Mouse (Mus musculus): ENCODE measurements around the gene Sf3b2. TPM values are rescaled to one million over a fixed set of nuclear protein-coding genes. Genes with fewer than 3 reads are reported as not detected.
"Not testable (repeated sequence)": the region's sequence is repeated elsewhere in the genome, so short reads cannot be mapped to it uniquely, and the experiment has no call there.

Sf3b2 gene
- polyA plus RNA-seq, 1 experiment from 2014 or later, result 399 TPM

DNA sequence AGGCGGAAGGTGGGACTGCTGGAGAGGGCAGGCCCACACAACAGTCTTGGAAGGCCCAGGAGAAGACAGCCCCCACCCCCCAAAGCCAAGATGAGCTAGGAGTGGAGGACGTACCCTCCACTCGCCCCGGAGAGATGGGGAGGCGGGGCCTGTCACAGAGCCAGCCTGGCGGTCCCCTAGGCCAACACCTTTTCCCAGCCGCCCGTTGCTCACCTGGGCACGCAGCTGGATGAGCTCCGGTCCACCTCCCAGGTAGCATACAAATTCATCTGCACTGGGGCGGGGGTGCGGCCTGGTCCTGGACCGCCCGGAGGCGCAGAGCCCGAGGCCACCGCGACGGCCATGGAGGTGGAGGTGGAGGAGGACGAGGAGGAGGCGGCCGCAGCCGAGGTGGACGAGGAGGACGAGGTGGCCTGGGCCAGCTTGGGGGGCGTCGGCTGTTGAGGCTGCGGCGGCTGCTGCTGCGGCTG is 22.9 kb downstream of the Sf3b2 start:
- peak; percentile 30 for ATAC-seq (ENCODE audit: low FRiP score, low read depth)
- Histone ChIP-seq H3K4me2 (replicated peaks) (peak overlapping the region; percentile 91), H3K9me3 (no peaks in the 10 kb centered on the region), H3K4me3 (peak overlapping the region; percentile 94), H3K27ac (peak overlapping the region; percentile 93), H3K9ac (peak overlapping the region; percentile 95), H3K27me3 (no peaks in the 10 kb centered on the region), H3K36me3 (peaks cover 32% of the 10 kb centered on the region), H3K4me1 (peaks cover 33% of the 10 kb centered on the region)
- WGBS, result 1% methylated on average over 30 of the region's 30 CpGs

DNA sequence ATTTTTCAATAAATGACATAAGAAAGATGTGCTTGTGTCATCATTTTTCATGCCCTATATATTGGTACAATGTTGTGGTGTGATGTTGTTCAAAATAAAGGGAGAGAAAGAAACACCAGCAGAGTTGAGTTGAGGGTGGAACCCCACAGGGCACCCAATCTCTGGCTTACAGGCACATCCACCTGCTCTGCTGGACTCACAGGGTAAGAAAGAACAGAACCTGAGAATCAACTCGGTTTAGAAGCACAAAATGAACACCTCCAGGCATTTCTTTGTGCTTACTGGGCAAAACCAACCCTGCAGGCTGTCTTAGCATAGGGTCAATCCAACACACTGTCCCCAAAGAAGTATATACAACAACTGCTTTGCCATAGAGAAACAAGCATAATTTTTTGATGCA is 23.8 kb downstream of the Sf3b2 start:
- Histone ChIP-seq H3K27me3 (no peaks in the 10 kb centered on the region), H3K36me3 (peaks cover 26% of the 10 kb centered on the region), H3K4me2 (replicated peaks) (peak overlapping the region; percentile 91), H3K4me3 (peak overlapping the region; percentile 94), H3K9ac (peak overlapping the region; percentile 95; the same call in 1 of the 2 replicates), H3K27ac (no peak overlapping the region), H3K4me1 (peaks cover 33% of the 10 kb centered on the region), H3K9me3 (no peaks in the 10 kb centered on the region)
- ATAC-seq (ENCODE audit: low FRiP score, low read depth), result no peak
- WGBS, result 41% methylated on average over 1 of the region's 1 CpGs

DNA sequence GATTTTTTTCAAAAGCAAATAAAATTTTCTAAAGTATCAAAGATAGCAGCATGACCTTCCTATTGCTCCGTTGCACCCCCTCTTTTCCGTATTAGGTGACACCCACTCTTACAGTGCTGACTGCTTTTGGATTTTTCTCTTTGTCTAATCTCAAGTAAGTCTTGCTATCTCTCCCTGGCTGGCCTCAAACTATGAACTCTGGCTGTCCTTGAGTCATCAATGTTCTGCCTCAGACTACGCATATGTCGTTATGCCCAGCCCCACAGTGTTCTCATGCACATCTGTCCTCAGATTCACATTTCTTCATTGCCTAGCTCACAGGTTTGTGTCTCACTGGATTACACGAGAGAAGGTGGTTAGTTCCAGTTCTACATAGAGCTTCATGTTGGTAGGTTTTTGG is 25.9 kb downstream of the Sf3b2 start:
- no peaks in the 10 kb centered on the region for H3K27me3 ChIP-seq
- H3K9ac ChIP-seq, result no peak overlapping the region
- H3K4me3 ChIP-seq, result no peak overlapping the region
- no peak overlapping the region for H3K27ac ChIP-seq
- H3K36me3 ChIP-seq, result peaks cover 11% of the 10 kb centered on the region
- H3K4me2 ChIP-seq (replicated peaks), result no peak overlapping the region
- H3K9me3 ChIP-seq, result no peaks in the 10 kb centered on the region
- peaks cover 32% of the 10 kb centered on the region for H3K4me1 ChIP-seq
- 88% methylated on average over 5 of the region's 5 CpGs for WGBS
- ATAC-seq (ENCODE audit: low FRiP score, low read depth), result no peak

DNA sequence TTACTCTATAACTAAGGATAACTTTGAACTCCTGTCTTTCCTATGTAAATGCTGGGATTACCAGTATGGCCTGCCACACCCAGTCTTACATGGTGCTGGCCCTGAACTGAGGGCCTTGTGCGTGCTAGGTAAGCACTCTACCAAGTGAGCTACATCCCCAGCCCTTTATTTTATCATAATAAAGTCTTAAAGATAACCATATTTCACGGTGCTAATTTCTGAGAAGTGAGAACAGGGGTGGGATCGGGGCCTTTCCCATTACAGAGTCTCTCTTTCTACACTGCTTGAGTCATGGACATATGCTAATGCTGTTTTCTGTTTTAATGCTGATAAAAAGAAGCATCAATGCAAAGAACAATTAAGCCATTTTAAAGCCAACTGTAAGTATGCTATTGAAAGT is 26.4 kb downstream of the Sf3b2 start:
- no peak for ATAC-seq (ENCODE audit: low FRiP score, low read depth)
- Histone ChIP-seq H3K36me3 (peaks cover 6% of the 10 kb centered on the region), H3K4me3 (no peak overlapping the region), H3K4me1 (peaks cover 27% of the 10 kb centered on the region), H3K9ac (no peak overlapping the region), H3K27me3 (no peaks in the 10 kb centered on the region), H3K4me2 (replicated peaks) (no peak overlapping the region), H3K27ac (no peak overlapping the region), H3K9me3 (no peaks in the 10 kb centered on the region)
- WGBS, result 90% methylated on average over 3 of the region's 3 CpGs

DNA sequence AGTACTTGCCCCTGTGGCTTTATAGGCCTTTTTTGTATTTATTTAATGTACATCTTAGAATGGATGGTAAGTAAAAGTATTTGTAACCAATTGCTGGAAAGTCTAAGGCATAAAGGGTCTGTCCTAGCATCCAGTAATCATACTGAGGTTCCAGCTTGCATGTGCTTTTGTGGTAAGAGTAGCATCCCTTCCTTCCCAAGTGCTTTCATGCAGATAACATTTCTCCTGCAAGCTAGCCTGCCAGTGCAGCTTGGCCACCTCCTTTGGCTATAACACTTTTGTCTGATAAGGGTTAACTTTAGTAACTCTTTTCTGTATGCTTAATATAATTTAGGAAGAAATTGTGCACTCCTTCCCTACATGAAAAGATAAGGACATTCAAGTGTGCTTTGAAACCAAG is 27.2 kb downstream of the Sf3b2 start:
- peaks cover 22% of the 10 kb centered on the region for H3K4me1 ChIP-seq
- ATAC-seq (ENCODE audit: low FRiP score, low read depth), result no peak
- H3K36me3 ChIP-seq, result peaks cover 4% of the 10 kb centered on the region; the same call in 1 of the 2 replicates
- H3K9me3 ChIP-seq, result no peaks in the 10 kb centered on the region
- H3K27ac ChIP-seq, result no peak overlapping the region
- H3K27me3 ChIP-seq, result no peaks in the 10 kb centered on the region
- no peak overlapping the region for H3K4me3 ChIP-seq
- H3K9ac ChIP-seq, result no peak overlapping the region
- no peak overlapping the region for H3K4me2 ChIP-seq (replicated peaks)

DNA sequence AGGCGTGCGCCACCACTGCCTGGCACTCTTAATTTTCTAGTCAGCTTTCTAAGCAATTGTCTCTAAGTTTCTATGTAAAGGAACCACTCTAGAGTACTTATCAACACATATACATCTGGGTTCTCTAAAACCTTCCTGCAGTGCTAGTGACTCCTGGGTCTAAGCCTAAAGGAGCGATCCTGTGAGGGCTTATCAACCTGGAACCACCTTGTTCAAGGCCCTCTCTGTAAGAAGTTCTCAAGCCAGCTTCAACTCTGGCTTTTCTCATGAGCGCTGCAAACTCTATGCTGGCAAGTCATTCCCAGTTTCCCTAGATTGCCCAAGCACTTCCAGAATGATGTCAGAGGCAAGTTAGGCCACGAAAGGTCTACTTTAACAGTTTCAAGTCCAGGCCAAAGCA is 28.2 kb downstream of the Sf3b2 start:
- Histone ChIP-seq H3K9me3 (no peaks in the 10 kb centered on the region), H3K4me2 (replicated peaks) (no peak overlapping the region), H3K36me3 (peaks cover 4% of the 10 kb centered on the region; the same call in 1 of the 2 replicates), H3K4me1 (peaks cover 20% of the 10 kb centered on the region), H3K9ac (no peak overlapping the region), H3K27ac (no peak overlapping the region), H3K27me3 (no peaks in the 10 kb centered on the region), H3K4me3 (no peak overlapping the region)
- no peak for ATAC-seq (ENCODE audit: low FRiP score, low read depth)
- WGBS, result 95% methylated on average over 5 of the region's 5 CpGs

DNA sequence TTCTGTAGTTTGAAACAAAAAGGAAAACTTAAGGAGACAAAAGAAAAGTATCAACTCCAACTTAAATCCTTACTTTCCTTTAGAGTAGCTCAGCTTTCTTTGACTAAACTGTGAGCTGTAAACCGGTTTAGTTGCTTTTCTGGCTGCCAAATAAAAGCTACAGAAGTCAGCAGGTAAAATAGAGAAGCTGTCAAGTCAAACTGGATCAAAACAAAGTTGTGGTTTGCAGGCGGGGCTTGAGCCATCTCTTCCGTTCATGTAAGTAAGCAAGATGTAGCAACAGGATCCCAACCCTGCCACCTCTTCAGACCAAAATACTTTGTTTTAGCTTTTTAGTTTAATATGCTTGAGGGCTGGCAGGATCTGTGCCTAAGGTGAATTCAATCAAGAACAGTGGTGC is 38.1 kb downstream of the Sf3b2 start:
- Histone ChIP-seq H3K4me1 (no peaks in the 10 kb centered on the region), H3K36me3 (peaks cover 8% of the 10 kb centered on the region; the same call in 1 of the 2 replicates), H3K27me3 (no peaks in the 10 kb centered on the region), H3K4me3 (no peak overlapping the region), H3K27ac (no peak overlapping the region), H3K9ac (no peak overlapping the region), H3K4me2 (replicated peaks) (no peak overlapping the region), H3K9me3 (no peaks in the 10 kb centered on the region)
- WGBS, result 44% methylated on average over 3 of the region's 3 CpGs
- no peak for ATAC-seq (ENCODE audit: low FRiP score, low read depth)

DNA sequence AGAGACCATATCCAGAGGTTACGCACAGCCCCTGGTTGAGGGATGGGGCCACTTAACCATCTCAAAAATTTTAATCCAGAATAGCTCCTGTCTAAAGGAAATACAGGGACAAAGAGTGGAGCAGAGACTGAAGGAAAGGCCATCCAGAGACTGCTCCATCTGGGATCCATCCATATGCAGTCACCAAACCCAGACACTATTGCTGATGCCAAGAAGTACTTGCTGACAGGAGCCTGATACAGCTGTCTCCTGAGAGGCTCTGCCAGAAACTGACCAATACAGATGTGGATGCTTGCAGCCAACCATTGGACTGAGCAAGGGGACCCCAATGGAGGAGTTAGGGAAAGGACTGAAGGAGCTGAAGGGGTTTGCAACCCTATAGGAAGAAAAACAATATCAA is 58.3 kb downstream of the Sf3b2 start:
- H3K4me1 ChIP-seq; H3K9ac ChIP-seq; H3K36me3 ChIP-seq; H3K4me2 ChIP-seq (replicated peaks); H3K27me3 ChIP-seq; ATAC-seq (ENCODE audit: low FRiP score, low read depth); H3K9me3 ChIP-seq; H3K4me3 ChIP-seq; H3K27ac ChIP-seq: not testable (repeated sequence)
- WGBS, result 97% methylated on average over 1 of the region's 1 CpGs

DNA sequence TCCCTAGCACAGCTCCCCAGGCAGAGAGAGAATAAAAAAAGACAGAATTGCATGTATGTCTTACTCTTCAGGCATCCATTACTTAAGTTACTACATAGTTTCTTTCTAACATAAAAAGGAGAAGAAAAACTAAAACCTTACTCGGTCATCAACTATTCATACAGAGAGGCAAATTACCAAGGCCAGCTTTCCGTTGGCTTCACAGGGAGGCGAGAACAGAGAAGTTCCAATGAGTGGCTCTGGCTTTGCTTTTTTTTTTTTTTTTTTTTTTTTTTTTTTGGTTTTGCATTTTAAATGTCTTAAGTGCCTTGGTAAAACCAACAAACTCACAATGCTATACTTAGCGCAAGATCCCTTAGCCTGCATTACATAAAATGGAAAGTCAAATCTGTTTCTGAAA is 62.6 kb downstream of the Sf3b2 start:
- Histone ChIP-seq H3K36me3 (no peaks in the 10 kb centered on the region), H3K27me3 (no peaks in the 10 kb centered on the region), H3K27ac (no peak overlapping the region), H3K4me1 (no peaks in the 10 kb centered on the region), H3K9me3 (no peaks in the 10 kb centered on the region), H3K4me3 (no peak overlapping the region), H3K4me2 (replicated peaks) (no peak overlapping the region), H3K9ac (no peak overlapping the region)
- 86% methylated on average over 4 of the region's 4 CpGs for WGBS
- ATAC-seq (ENCODE audit: low FRiP score, low read depth), result no peak

DNA sequence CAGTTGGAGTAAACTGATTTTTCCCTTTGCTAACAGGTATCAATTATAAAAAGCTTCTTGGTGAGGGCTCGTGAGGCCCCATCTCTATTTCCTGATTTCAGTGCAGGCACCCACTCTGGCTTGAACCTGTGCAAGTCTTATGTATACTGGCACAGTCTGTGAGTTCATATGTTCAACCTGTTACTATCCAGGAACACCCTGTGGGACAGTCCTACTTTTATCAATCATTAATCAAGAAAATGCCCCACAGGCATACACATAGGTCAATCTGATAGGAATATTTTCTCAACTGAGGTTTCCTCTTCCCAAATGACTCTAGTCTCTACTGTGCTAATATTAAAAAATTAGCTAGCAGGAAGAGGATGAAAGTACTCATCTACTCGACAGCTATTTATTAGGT is 65.1 kb downstream of the Sf3b2 start:
- Histone ChIP-seq H3K4me3 (no peak overlapping the region), H3K4me2 (replicated peaks) (no peak overlapping the region), H3K27ac (no peak overlapping the region), H3K9ac (no peak overlapping the region), H3K36me3 (no peaks in the 10 kb centered on the region), H3K27me3 (no peaks in the 10 kb centered on the region), H3K9me3 (no peaks in the 10 kb centered on the region), H3K4me1 (no peaks in the 10 kb centered on the region)
- ATAC-seq (ENCODE audit: low FRiP score, low read depth), result no peak
- 76% methylated on average over 2 of the region's 2 CpGs for WGBS

DNA sequence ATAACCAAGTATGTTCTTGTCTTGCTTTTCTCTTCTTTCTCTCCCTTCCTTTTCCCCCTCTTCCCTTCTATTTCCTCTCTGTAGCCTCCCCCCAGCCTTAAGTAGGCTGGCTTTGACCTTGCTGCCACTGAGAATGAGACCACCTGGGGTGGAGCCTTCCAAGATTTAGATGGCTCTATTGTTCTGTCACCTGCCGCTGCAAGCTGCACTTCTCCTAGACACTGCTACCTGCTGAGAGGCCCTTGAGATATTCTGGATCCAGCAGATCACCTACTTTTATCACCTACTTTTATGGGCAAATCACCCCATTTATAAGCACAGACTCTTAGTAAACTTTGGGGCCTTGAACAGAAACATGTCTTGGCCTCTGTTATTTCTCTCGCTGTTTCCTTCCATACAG is 70.6 kb downstream of the Sf3b2 start:
- no peaks in the 10 kb centered on the region for H3K4me1 ChIP-seq
- WGBS, result 55% methylated on average over 2 of the region's 2 CpGs

DNA sequence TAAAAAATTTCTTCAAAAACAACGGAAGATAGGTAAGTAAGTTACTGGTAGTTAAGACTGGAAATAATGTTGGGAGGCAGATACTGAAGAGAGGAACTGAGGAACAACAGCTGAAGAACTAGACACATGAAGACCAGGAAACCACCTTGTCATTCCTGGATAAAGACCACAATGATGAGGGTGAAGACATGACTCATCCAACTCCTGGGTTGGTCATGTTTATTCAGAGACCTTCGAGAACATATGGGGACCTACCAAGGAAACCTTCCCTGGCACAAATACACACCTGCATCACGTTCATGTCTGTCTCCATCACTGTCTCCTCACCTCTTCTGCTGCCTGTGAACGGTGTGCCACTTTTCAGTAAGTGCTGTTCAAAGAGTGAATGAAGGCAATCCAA is 71.2 kb downstream of the Sf3b2 start:
- no peak for ATAC-seq (ENCODE audit: low FRiP score, low read depth)
- Histone ChIP-seq H3K9ac (no peak overlapping the region), H3K36me3 (no peaks in the 10 kb centered on the region), H3K4me3 (no peak overlapping the region), H3K4me1 (no peaks in the 10 kb centered on the region), H3K27me3 (no peaks in the 10 kb centered on the region), H3K4me2 (replicated peaks) (no peak overlapping the region), H3K9me3 (no peaks in the 10 kb centered on the region), H3K27ac (no peak overlapping the region)
- 84% methylated on average over 4 of the region's 4 CpGs for WGBS

More for the DNA sequence above, 70.6 kb downstream of the Sf3b2 start:
- Histone ChIP-seq H3K9ac (no peak overlapping the region), H3K4me3 (no peak overlapping the region), H3K36me3 (no peaks in the 10 kb centered on the region), H3K27me3 (no peaks in the 10 kb centered on the region), H3K27ac (no peak overlapping the region), H3K4me2 (replicated peaks) (no peak overlapping the region), H3K9me3 (no peaks in the 10 kb centered on the region)
- ATAC-seq (ENCODE audit: low FRiP score, low read depth), result no peak

Measured in limb, embryonic 13.5 days (tissue).